Mouse (Mus musculus) heart, postnatal 0 days (tissue): ENCODE results near the gene Esr1.

Experiments used
- CTCF ChIP-seq: IDR thresholded peaks from 2 replicates; pipeline ENCODE4 v1.5.1; 2016; ENCODE audit warnings: antibody characterized with exemption, control low read depth, low read depth
- EP300 ChIP-seq: IDR thresholded peaks from 2 replicates; pipeline ENCODE4 v1.6.1; 2016; ENCODE audit warnings: antibody characterized with exemption, low read depth

DNA sequence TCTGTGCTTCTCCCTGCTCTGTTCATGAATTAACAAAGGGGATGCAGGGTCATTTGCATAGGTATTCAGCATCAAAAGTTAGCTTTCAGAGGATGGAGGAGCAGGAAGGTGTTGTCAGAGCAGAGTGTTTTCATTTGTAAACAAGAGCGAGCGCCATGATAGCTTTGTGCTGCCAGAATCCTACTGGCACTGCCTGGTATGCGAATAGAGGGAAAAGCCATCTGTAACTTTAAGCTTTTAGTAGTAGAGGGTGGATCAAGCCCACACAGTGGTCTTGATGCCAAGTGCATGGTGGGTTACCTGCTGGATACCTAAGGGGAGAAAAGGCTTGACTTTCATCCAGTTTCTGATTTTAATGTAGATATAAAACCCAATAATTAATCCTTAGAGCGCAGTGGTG, 40.1 kb upstream of the Esr1 start:
- TF ChIP-seq CTCF (no peak), EP300 (no peak)
